Mouse (Mus musculus): ENCODE results near the gene Itga2b. TPM values are rescaled to one million over a fixed set of nuclear protein-coding genes. Genes with fewer than 3 reads are reported as not detected.

Itga2b gene
- polyA plus RNA-seq, 1 experiment from 2014 or later: 8.3 TPM

Other genes starting within 250 kb of the Itga2b start
- 70.3 and 101 TPM in 2 replicates for gene Hdac5, start 240.0 kb downstream of the Itga2b start, polyA plus RNA-seq (2016; fragmentation: Nextera tagmentation; extraction: Ambion mirVana)
- gene BC030867, start 221.2 kb downstream of the Itga2b start, polyA plus RNA-seq (2016; fragmentation: Nextera tagmentation; extraction: Ambion mirVana): 20.9 and 28.3 TPM in 2 replicates
- gene Asb16, start 201.4 kb downstream of the Itga2b start, polyA plus RNA-seq (2016; fragmentation: Nextera tagmentation; extraction: Ambion mirVana): 0.08 TPM in 1 of 2 replicates, not detected in the other
- gene Tmub2, start 185.2 kb downstream of the Itga2b start, polyA plus RNA-seq (2016; fragmentation: Nextera tagmentation; extraction: Ambion mirVana): 52.3 and 69.6 TPM in 2 replicates
- 16.8 and 18.7 TPM in 2 replicates for gene Atxn7l3, start 173.5 kb downstream of the Itga2b start, polyA plus RNA-seq (2016; fragmentation: Nextera tagmentation; extraction: Ambion mirVana)
- 82.6 and 91.7 TPM in 2 replicates for gene Ubtf, start 150.4 kb downstream of the Itga2b start, polyA plus RNA-seq (2016; fragmentation: Nextera tagmentation; extraction: Ambion mirVana)
- 35.8 and 38.0 TPM in 2 replicates for gene Slc4a1, start 103.9 kb downstream of the Itga2b start, polyA plus RNA-seq (2016; fragmentation: Nextera tagmentation; extraction: Ambion mirVana)
- 23.5 and 57.0 TPM in 2 replicates for gene Rundc3a, start 76.7 kb downstream of the Itga2b start, polyA plus RNA-seq (2016; fragmentation: Nextera tagmentation; extraction: Ambion mirVana)
- 236 TPM in 2 replicates for gene Slc25a39, start 62.2 kb downstream of the Itga2b start, polyA plus RNA-seq (2016; fragmentation: Nextera tagmentation; extraction: Ambion mirVana)
- gene Grn, start 39.8 kb downstream of the Itga2b start, polyA plus RNA-seq (2016; fragmentation: Nextera tagmentation; extraction: Ambion mirVana): 76.8 and 88.9 TPM in 2 replicates
- gene Fam171a2, start 22.4 kb downstream of the Itga2b start, polyA plus RNA-seq (2016; fragmentation: Nextera tagmentation; extraction: Ambion mirVana): 5.2 and 8.3 TPM in 2 replicates
- 63.0 and 66.5 TPM in 2 replicates for gene Gpatch8, start 86.3 kb upstream of the Itga2b start, polyA plus RNA-seq (2016; fragmentation: Nextera tagmentation; extraction: Ambion mirVana)
- 9.0 and 9.1 TPM in 2 replicates for gene Gm11627, start 109.3 kb upstream of the Itga2b start, polyA plus RNA-seq (2016; fragmentation: Nextera tagmentation; extraction: Ambion mirVana)
- 31.8 and 36.9 TPM in 2 replicates for gene Fzd2, start 134.3 kb upstream of the Itga2b start, polyA plus RNA-seq (2016; fragmentation: Nextera tagmentation; extraction: Ambion mirVana)
- 0.17 and 0.57 TPM in 2 replicates for gene Meioc, start 193.6 kb upstream of the Itga2b start, polyA plus RNA-seq (2016; fragmentation: Nextera tagmentation; extraction: Ambion mirVana)
- gene Ccdc43, start 227.7 kb upstream of the Itga2b start, polyA plus RNA-seq (2016; fragmentation: Nextera tagmentation; extraction: Ambion mirVana): 40.7 and 53.2 TPM in 2 replicates